Mouse (Mus musculus) left cerebral cortex, adult 8-10 months (tissue): ENCODE results near the gene Slc5a2. TPM values are rescaled to one million over a fixed set of nuclear protein-coding genes. Genes with fewer than 3 reads are reported as not detected.
A peak's percentile ranks its signal among the peaks of the same experiment; 100 is the strongest.

Experiments
- DNase-seq, 2 experiments: peaks; one replicate each; pipeline ENCODE4 v3.0.0; 2022; ENCODE audit warnings: low spot score in 2 of 2
- total RNA-seq, 4 experiments: library from RNA; stranded (reverse); gene quantifications; 2 replicates each; pipeline ENCODE4 v1.2.4; 2022

Gene Slc5a2
- total RNA-seq, 4 experiments from 2014 or later: not detected

GRCm38 (mm10) chr7:128249998-128250397 is 15.5 kb upstream of the Slc5a2 start:
- DNase-seq: no peak

GRCm38 (mm10) chr7:128251946-128252345 is 13.5 kb upstream of the Slc5a2 start:
- no peak for DNase-seq

GRCm38 (mm10) chr7:128252609-128253008 is 12.8 kb upstream of the Slc5a2 start:
- DNase-seq: peak in 1 of 2 experiments; percentile 84

GRCm38 (mm10) chr7:128254978-128255377 is 10.5 kb upstream of the Slc5a2 start:
- no peak for DNase-seq

GRCm38 (mm10) chr7:128255757-128256156 is 9.7 kb upstream of the Slc5a2 start:
- DNase-seq: no peak

GRCm38 (mm10) chr7:128256783-128257334 is 8.6 kb upstream of the Slc5a2 start:
- no peak for DNase-seq

- no peak for DNase-seq
These were observed 599 bp downstream of the Slc5a2 start for GRCm38 (mm10) chr7:128266056-128266455.

GRCm38 (mm10) chr7:128267391-128267790 is 1.9 kb downstream of the Slc5a2 start:
- DNase-seq: no peak

- no peak for DNase-seq
These were observed 2.4 kb downstream of the Slc5a2 start for GRCm38 (mm10) chr7:128267813-128268212.

GRCm38 (mm10) chr7:128270431-128270850 is 5.0 kb downstream of the Slc5a2 start:
- DNase-seq: no peak

- DNase-seq: no peak
These were observed 6.0 kb downstream of the Slc5a2 start for GRCm38 (mm10) chr7:128271496-128271895.

GRCm38 (mm10) chr7:128276051-128276450 is 10.6 kb downstream of the Slc5a2 start:
- no peak for DNase-seq

- DNase-seq: no peak
These were observed 14.3 kb downstream of the Slc5a2 start for GRCm38 (mm10) chr7:128279750-128280149.

GRCm38 (mm10) chr7:128281765-128282164 is 16.3 kb downstream of the Slc5a2 start:
- no peak for DNase-seq

GRCm38 (mm10) chr7:128282532-128283244 is 17.2 kb downstream of the Slc5a2 start:
- DNase-seq: no peak

- DNase-seq: no peak
These were observed 18.6 kb downstream of the Slc5a2 start for GRCm38 (mm10) chr7:128284047-128284446.

GRCm38 (mm10) chr7:128285060-128285459 is 19.6 kb downstream of the Slc5a2 start:
- DNase-seq: no peak

GRCm38 (mm10) chr7:128288923-128289544 is 23.6 kb downstream of the Slc5a2 start:
- DNase-seq: no peak

GRCm38 (mm10) chr7:128294785-128295184 is 29.3 kb downstream of the Slc5a2 start:
- DNase-seq: no peak

GRCm38 (mm10) chr7:128296514-128296913 is 31.1 kb downstream of the Slc5a2 start:
- no peak for DNase-seq

GRCm38 (mm10) chr7:128297291-128297616 is 31.8 kb downstream of the Slc5a2 start:
- no peak for DNase-seq

- DNase-seq: peak; percentile 46 to 60
These were observed 32.4 kb downstream of the Slc5a2 start, which contains the start of gene BC017158 for GRCm38 (mm10) chr7:128297617-128298480. Gene BC017158 (minus strand): TSS chr7:128298170.
